ENCODE assay signal across 8 mouse cellular contexts in the genomic region with DNA sequence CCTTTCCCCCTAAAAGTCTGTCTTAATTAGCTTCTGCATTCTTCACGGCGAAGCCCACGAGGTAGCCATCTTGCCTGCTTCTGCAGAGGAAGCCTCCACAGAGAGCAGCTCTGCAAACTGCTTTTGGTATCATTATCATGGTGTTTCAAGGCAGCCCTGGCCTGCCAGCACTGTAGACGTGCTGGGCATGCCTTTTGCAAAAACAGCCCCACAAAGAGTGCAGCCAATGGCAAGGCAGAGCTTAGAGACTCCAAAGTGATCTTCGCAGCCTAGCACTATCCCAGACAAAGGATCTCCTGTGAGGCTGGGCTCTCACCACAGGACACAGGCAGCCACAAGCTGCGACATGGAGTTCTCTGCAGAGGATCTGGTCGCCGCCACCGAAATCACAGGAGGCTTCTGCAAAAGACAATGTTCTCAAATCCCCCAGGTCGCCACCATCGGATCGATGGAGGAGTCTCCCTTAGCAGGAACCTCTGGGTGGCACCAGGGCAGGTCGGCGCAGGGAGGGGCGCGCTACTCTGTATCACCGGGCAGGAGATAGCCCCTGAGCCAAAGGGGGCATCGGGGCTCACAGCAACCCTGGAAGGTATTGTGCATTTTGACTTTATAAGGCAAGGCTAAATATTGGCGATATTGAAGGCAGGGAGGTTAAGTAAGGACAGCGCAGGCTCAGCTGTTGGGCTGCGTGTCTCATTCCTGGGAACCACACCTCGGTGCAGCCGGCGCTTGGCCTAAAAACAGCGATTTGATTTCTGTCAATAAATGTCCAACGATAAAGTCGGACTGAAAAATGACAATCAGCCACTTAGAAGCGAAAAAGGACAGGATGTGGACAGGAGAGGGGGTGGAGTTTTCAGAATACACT. TPM values are rescaled to one million over a fixed set of nuclear protein-coding genes. Genes with fewer than 3 reads are reported as not detected.
DNase-seq lines count a peak whose midpoint lies in the region; ATAC-seq and TF ChIP-seq lines count a peak whose summit lies in the region.

No protein-coding gene starts in this region.

- no peak for TF ChIP-seq CTCF in lung, embryonic 14.5 days (IDR thresholded peaks at IDR 0.05; ENCODE audit: low read depth)
- TF ChIP-seq CTCF in olfactory bulb, adult 2 months (IDR thresholded peaks at IDR 0.05; ENCODE audit: insufficient read depth, low read depth, low read length): no peak

- H3K9ac ChIP-seq in lung, embryonic 14.5 days: peak overlapping the region; percentile 70

- DNase-seq in Muller cell, postnatal 12 days (ENCODE audit: inconsistent ontology term): peak; percentile 84
- DNase-seq in cerebellum, adult 9-10 months: peak; percentile 90
- DNase-seq in frontal cortex, adult 2 months (ENCODE audit: extremely low spot score in 1 of 2, low spot score in 1 of 2): peak; percentile 88
- DNase-seq in hindbrain, embryonic 10.5 days (ENCODE audit: low spot score): peak; percentile 91
- DNase-seq in layer of hippocampus, adult 9-10 months (ENCODE audit: low spot score): peak; percentile 80
- DNase-seq in lung, embryonic 14.5 days: peak; percentile 93
- DNase-seq in thymus, postnatal 0 days (ENCODE audit: low spot score): peak; percentile 74

- H3K27me3 ChIP-seq in hindbrain, embryonic 10.5 days (ENCODE audit: insufficient read depth, poor library complexity, severe bottlenecking): no peaks in the 10 kb centered on the region
- no peaks in the 10 kb centered on the region for H3K27me3 ChIP-seq in lung, embryonic 14.5 days (ENCODE audit: insufficient read depth, low read length)

- peak; percentile 99 for ATAC-seq in lung, embryonic 14.5 days (ENCODE audit: insufficient read depth)

- peak overlapping the region; percentile 64 for H3K4me3 ChIP-seq in hindbrain, embryonic 10.5 days
- H3K4me3 ChIP-seq in lung, embryonic 14.5 days (ENCODE audit: low read depth, low read length): peak overlapping the region; percentile 46
- H3K4me3 ChIP-seq in olfactory bulb, adult 2 months (ENCODE audit: insufficient read depth, low read depth, low read length): peak overlapping the region; percentile 73

- H3K4me2 ChIP-seq in lung, embryonic 14.5 days: peak overlapping the region; percentile 95

- H3K27ac ChIP-seq in hindbrain, embryonic 10.5 days: peak overlapping the region; percentile 94
- peak overlapping the region; percentile 96 for H3K27ac ChIP-seq in lung, embryonic 14.5 days (ENCODE audit: low read depth)
- H3K27ac ChIP-seq in olfactory bulb, adult 2 months (ENCODE audit: insufficient read depth, low read depth, low read length): peak overlapping the region; percentile 96

- peak; percentile 35 for TF ChIP-seq POLR2A in olfactory bulb, adult 2 months (IDR thresholded peaks at IDR 0.05; ENCODE audit: insufficient read depth, low read depth, low read length)

- H3K4me1 ChIP-seq in hindbrain, embryonic 10.5 days (replicated peaks): peaks cover 35% of the 10 kb centered on the region
- H3K4me1 ChIP-seq in lung, embryonic 14.5 days (ENCODE audit: insufficient read depth): peaks cover 10% of the 10 kb centered on the region; the same call in 1 of the 2 replicates
- H3K4me1 ChIP-seq in olfactory bulb, adult 2 months (ENCODE audit: control insufficient read depth, insufficient read depth, low read length): peaks cover 13% of the 10 kb centered on the region

- WGBS in hindbrain, embryonic 10.5 days: 1% methylated on average over 28 of the region's 28 CpGs
- under 1% methylated on average over 28 of the region's 28 CpGs for WGBS in lung, embryonic 14.5 days
- WGBS in olfactory bulb, adult 2 months: under 1% methylated on average over 28 of the region's 28 CpGs

- peaks cover 26% of the 10 kb centered on the region for H3K36me3 ChIP-seq in hindbrain, embryonic 10.5 days
- no peaks in the 10 kb centered on the region; the same call in 1 of the 2 replicates for H3K36me3 ChIP-seq in lung, embryonic 14.5 days (ENCODE audit: insufficient read depth)

- peaks cover 3% of the 10 kb centered on the region; the same call in 1 of the 2 replicates for H3K9me3 ChIP-seq in hindbrain, embryonic 10.5 days
- H3K9me3 ChIP-seq in lung, embryonic 14.5 days (ENCODE audit: low read depth, low read length): no peaks in the 10 kb centered on the region

RNA-seq across cellular contexts. Expression of a gene that starts 43.4 kb away (rescaled TPM):
- 4.0 and 4.3 TPM in 2 replicates for polyA plus RNA-seq in frontal cortex, adult 2 months (2012; rRNA removed)
- 26.7 and 27.5 TPM in 2 replicates for polyA plus RNA-seq in hindbrain, embryonic 10.5 days (2016; fragmentation: Nextera tagmentation; extraction: Ambion mirVana)
- 33.7 and 34.8 TPM in 2 replicates for polyA plus RNA-seq in lung, embryonic 14.5 days (2014; fragmentation: Nextera tagmentation; extraction: Ambion mirVana)
- not detected in 2 replicates for polyA plus RNA-seq in olfactory bulb, adult 2 months (2012; ENCODE audit: insufficient read depth, insufficient read length, low replicate concordance, missing spikeins)
- polyA plus RNA-seq in thymus, postnatal 0 days (2015; fragmentation: Nextera tagmentation; extraction: Ambion mirVana): 11.6 and 14.5 TPM in 2 replicates

RNA-seq across cellular contexts. Expression of a gene that starts 55.0 kb away (rescaled TPM):
- 34.4 and 37.9 TPM in 2 replicates for polyA plus RNA-seq in frontal cortex, adult 2 months (2012; rRNA removed)
- polyA plus RNA-seq in hindbrain, embryonic 10.5 days (2016; fragmentation: Nextera tagmentation; extraction: Ambion mirVana): 9.3 and 9.6 TPM in 2 replicates
- 16.1 and 17.1 TPM in 2 replicates for polyA plus RNA-seq in lung, embryonic 14.5 days (2014; fragmentation: Nextera tagmentation; extraction: Ambion mirVana)
- not detected in 2 replicates for polyA plus RNA-seq in olfactory bulb, adult 2 months (2012; ENCODE audit: insufficient read depth, insufficient read length, low replicate concordance, missing spikeins)
- 13.7 and 16.5 TPM in 2 replicates for polyA plus RNA-seq in thymus, postnatal 0 days (2015; fragmentation: Nextera tagmentation; extraction: Ambion mirVana)

Comparison
In these comparisons a context has a peak if more than half of its experiments do, and no peak if none do; other contexts are left out.
1. Peak in every context shown above with its lines: DNase-seq, ATAC-seq, H3K4me3 ChIP-seq and H3K27ac ChIP-seq.